Mouse (Mus musculus) kidney, postnatal 0 days (tissue): ENCODE results near the gene Zdhhc5. TPM values are rescaled to one million over a fixed set of nuclear protein-coding genes. Genes with fewer than 3 reads are reported as not detected.

Experiments used
- ATAC-seq: fragments of 200-750 bp; cut with Nextera tagmentation; replicated peaks from 2 replicates; pipeline ENCODE4 v1.8.0; 2017; ENCODE audit warnings: low read depth, moderate number of reproducible peaks, moderate TSS enrichment, moderate library complexity; ENCODE audit not compliant: low FRiP score
- DNase-seq: peaks from one replicate; pipeline ENCODE4 v3.0.0-alpha.2; 2016; ENCODE audit warnings: low spot score
- H3K27ac ChIP-seq: fragments of 300-500 bp; sonication (generic); 2 replicates; pipeline ENCODE4 v1.5.1; 2014; ENCODE audit warnings: mild to moderate bottlenecking
- H3K27me3 ChIP-seq: fragments of 300-500 bp; sonication (generic); 2 replicates; pipeline ENCODE4 v1.6.1; 2014; ENCODE audit warnings: low read length, mixed read lengths; ENCODE audit not compliant: insufficient read depth
- H3K36me3 ChIP-seq: fragments of 300-500 bp; sonication (generic); 2 replicates; pipeline ENCODE4 v1.6.1; 2014; ENCODE audit warnings: low read length, mixed read lengths; ENCODE audit not compliant: insufficient read depth
- H3K4me1 ChIP-seq: fragments of 300-500 bp; sonication (generic); replicated peaks from 2 replicates; pipeline ENCODE4 v1.6.1; 2014; ENCODE audit warnings: antibody characterized with exemption, low read length, mixed read lengths; ENCODE audit not compliant: insufficient read depth
- H3K4me2 ChIP-seq: fragments of 300-500 bp; sonication (generic); 2 replicates; pipeline ENCODE4 v1.6.1; 2014; ENCODE audit warnings: mild to moderate bottlenecking, low read length, moderate library complexity, mixed read lengths
- H3K4me3 ChIP-seq: fragments of 300-500 bp; sonication (generic); replicated peaks from 2 replicates; pipeline ENCODE4 v1.5.1; 2014; ENCODE audit warnings: low read depth, low read length
- H3K9ac ChIP-seq: fragments of 300-500 bp; sonication (generic); 2 replicates; pipeline ENCODE4 v1.6.1; 2014; ENCODE audit warnings: low read depth, low read length
- H3K9me3 ChIP-seq: fragments of 300-500 bp; sonication (generic); replicated peaks from 2 replicates; pipeline ENCODE4 v1.6.1; 2016; ENCODE audit warnings: low read length, inconsistent platforms, mixed read lengths
- CTCF ChIP-seq: IDR thresholded peaks from 2 replicates; pipeline ENCODE4 v1.5.1; 2016; ENCODE audit warnings: antibody characterized with exemption, low read depth, mild to moderate bottlenecking, moderate library complexity
- WGBS: fragments of 180-500 bp; shearing (Covaris S2); extraction: QIAGEN DNeasy Blood & Tissue Kit; methylation state at CpG from one replicate; pipeline ENCODE4 v1.1.7; 2014; 5-methylcytosine and 5-hydroxymethylcytosine counted together
- polyA plus RNA-seq: library from polyadenylated mRNA; unstranded; fragments of >200 nt; fragmentation: Nextera tagmentation; extraction: Ambion mirVana; gene quantifications from 2 replicates; pipeline ENCODE4 v1.2.1, GENCODE M21; 2015

The Zdhhc5 gene
- polyA plus RNA-seq, 1 experiment from 2014 or later = 25.9 TPM

GRCm38 (mm10) chr2:84711898-84712297 is 3.1 kb downstream of the Zdhhc5 start:
- peaks cover 16% of the 10 kb centered on the region; the same call in 1 of the 2 replicates for H3K36me3 ChIP-seq
- DNase-seq = no peak
- no peak for TF ChIP-seq CTCF
- no peaks in the 10 kb centered on the region for H3K27me3 ChIP-seq
- 95% methylated on average over 2 of the region's 2 CpGs for WGBS
- no peaks in the 10 kb centered on the region for H3K9me3 ChIP-seq
- no peak overlapping the region for H3K27ac ChIP-seq
- no peak overlapping the region for H3K4me2 ChIP-seq
- ATAC-seq = no peak
- H3K9ac ChIP-seq = no peak overlapping the region
- H3K4me3 ChIP-seq = no peak overlapping the region
- H3K4me1 ChIP-seq = peaks cover 4% of the 10 kb centered on the region; the same call in 1 of the 2 replicates

GRCm38 (mm10) chr2:84707523-84707922 is 7.5 kb downstream of the Zdhhc5 start:
- Histone ChIP-seq H3K4me1 (no peaks in the 10 kb centered on the region), H3K4me3 (no peak overlapping the region), H3K36me3 (peaks cover 18% of the 10 kb centered on the region; the same call in 1 of the 2 replicates), H3K9ac (peak overlapping the region; percentile 43; the same call in 1 of the 2 replicates), H3K27ac (no peak overlapping the region), H3K4me2 (no peak overlapping the region), H3K27me3 (no peaks in the 10 kb centered on the region), H3K9me3 (no peaks in the 10 kb centered on the region)
- ATAC-seq (no peak), DNase-seq (no peak)
- WGBS = 29% methylated on average over 1 of the region's 1 CpGs
- TF ChIP-seq CTCF = no peak

- no peak overlapping the region for H3K4me3 ChIP-seq
- TF ChIP-seq CTCF = no peak
- no peak overlapping the region for H3K4me2 ChIP-seq
- WGBS = 89% methylated on average over 1 of the region's 1 CpGs
- DNase-seq (no peak), ATAC-seq (no peak)
- peaks cover 17% of the 10 kb centered on the region for H3K36me3 ChIP-seq
- H3K9me3 ChIP-seq = no peaks in the 10 kb centered on the region
- no peak overlapping the region for H3K9ac ChIP-seq
- 0 out of 2 replicates have a peak overlapping the region, but pooled peaks have one; percentile 48 for H3K27ac ChIP-seq
- H3K27me3 ChIP-seq = no peaks in the 10 kb centered on the region
- no peaks in the 10 kb centered on the region for H3K4me1 ChIP-seq
Measured at GRCm38 (mm10) chr2:84705295-84705694, 9.7 kb downstream of the Zdhhc5 start.

GRCm38 (mm10) chr2:84704329-84704728 is 10.7 kb downstream of the Zdhhc5 start:
- DNase-seq = peak; percentile 39

GRCm38 (mm10) chr2:84703497-84703896 is 11.5 kb downstream of the Zdhhc5 start:
- H3K36me3 ChIP-seq = peaks cover 14% of the 10 kb centered on the region; the same call in 1 of the 2 replicates
- TF ChIP-seq CTCF = no peak
- DNase-seq (no peak), ATAC-seq (no peak)
- H3K4me3 ChIP-seq = no peak overlapping the region
- WGBS = 94% methylated on average over 1 of the region's 1 CpGs
- no peaks in the 10 kb centered on the region for H3K4me1 ChIP-seq
- no peak overlapping the region for H3K9ac ChIP-seq
- no peak overlapping the region for H3K27ac ChIP-seq
- no peak overlapping the region for H3K4me2 ChIP-seq
- H3K27me3 ChIP-seq = no peaks in the 10 kb centered on the region
- no peaks in the 10 kb centered on the region for H3K9me3 ChIP-seq

More at GRCm38 (mm10) chr2:84704329-84704728, 10.7 kb downstream of the Zdhhc5 start:
- Histone ChIP-seq H3K9me3 (no peaks in the 10 kb centered on the region), H3K9ac (no peak overlapping the region), H3K4me1 (no peaks in the 10 kb centered on the region), H3K4me3 (no peak overlapping the region), H3K27me3 (no peaks in the 10 kb centered on the region), H3K27ac (peak overlapping the region; percentile 70), H3K4me2 (0 out of 2 replicates have a peak overlapping the region, but pooled peaks have one; percentile 15), H3K36me3 (peaks cover 15% of the 10 kb centered on the region)
- peak; percentile 66; the same call in 1 of the 2 replicates for ATAC-seq
- 53% methylated on average over 5 of the region's 5 CpGs for WGBS
- TF ChIP-seq CTCF = no peak

GRCm38 (mm10) chr2:84695007-84695695 is 19.8 kb downstream of the Zdhhc5 start:
- TF ChIP-seq CTCF = no peak
- WGBS = 85% methylated on average over 5 of the region's 5 CpGs
- H3K9me3 ChIP-seq = no peaks in the 10 kb centered on the region
- no peaks in the 10 kb centered on the region for H3K4me1 ChIP-seq
- DNase-seq = no peak
- no peak overlapping the region for H3K4me2 ChIP-seq
- no peak overlapping the region for H3K27ac ChIP-seq
- peaks cover 55% of the 10 kb centered on the region for H3K36me3 ChIP-seq
- H3K4me3 ChIP-seq = no peak overlapping the region
- ATAC-seq = no peak
- no peak overlapping the region for H3K9ac ChIP-seq
- no peaks in the 10 kb centered on the region for H3K27me3 ChIP-seq
